Mouse (Mus musculus) lung, embryonic 14.5 days (tissue): ENCODE data around the gene Dhrs7c. TPM values are rescaled to one million over a fixed set of nuclear protein-coding genes. Genes with fewer than 3 reads are reported as not detected.
A peak's percentile ranks its signal among the peaks of the same experiment; 100 is the strongest.

ENCODE experiments used
- ATAC-seq: fragments of 200-750 bp; cut with Nextera tagmentation; 2 replicates; pipeline ENCODE4 v1.8.0; 2017; ENCODE audit warnings: mild to moderate bottlenecking, moderate TSS enrichment, moderate library complexity; ENCODE audit not compliant: insufficient read depth
- DNase-seq: peaks from one replicate; pipeline ENCODE4 v3.0.0-alpha.2; 2015
- H3K27ac ChIP-seq: fragments of 300-500 bp; sonication (generic); 2 replicates; pipeline ENCODE4 v1.5.1; 2014; ENCODE audit warnings: low read depth, mild to moderate bottlenecking, moderate library complexity
- H3K27me3 ChIP-seq: fragments of 300-500 bp; sonication (generic); 2 replicates; pipeline ENCODE4 v1.6.1; 2014; ENCODE audit warnings: low read length, control low read depth; ENCODE audit not compliant: insufficient read depth
- H3K36me3 ChIP-seq: fragments of 300-500 bp; sonication (generic); 2 replicates; pipeline ENCODE4 v1.6.1; 2014; ENCODE audit warnings: control low read depth; ENCODE audit not compliant: insufficient read depth
- H3K4me1 ChIP-seq: fragments of 300-500 bp; sonication (generic); 2 replicates; pipeline ENCODE4 v1.6.1; 2014; ENCODE audit warnings: antibody characterized with exemption, control low read depth; ENCODE audit not compliant: insufficient read depth
- H3K4me2 ChIP-seq: fragments of 300-500 bp; sonication (generic); 2 replicates; pipeline ENCODE4 v1.6.1; 2014; ENCODE audit warnings: mild to moderate bottlenecking
- H3K4me3 ChIP-seq: fragments of 300-500 bp; sonication (generic); 2 replicates; pipeline ENCODE4 v1.5.1; 2014; ENCODE audit warnings: low read depth, low read length
- H3K9ac ChIP-seq: fragments of 300-500 bp; sonication (generic); 2 replicates; pipeline ENCODE4 v1.6.1; 2014
- H3K9me3 ChIP-seq: fragments of 300-500 bp; sonication (generic); 2 replicates; pipeline ENCODE4 v1.6.1; 2016; ENCODE audit warnings: low read depth, low read length, control low read depth
- CTCF ChIP-seq: IDR thresholded peaks from 2 replicates; pipeline ENCODE4 v1.5.1; 2016; ENCODE audit warnings: antibody characterized with exemption, low read depth
- WGBS: fragments of 180-500 bp; shearing (Covaris S2); extraction: QIAGEN DNeasy Blood & Tissue Kit; methylation state at CpG from one replicate; pipeline ENCODE4 v1.1.7; 2014; 5-methylcytosine and 5-hydroxymethylcytosine counted together
- polyA plus RNA-seq: library from polyadenylated mRNA; unstranded; fragments of >200 nt; fragmentation: Nextera tagmentation; extraction: Ambion mirVana; gene quantifications from 2 replicates; pipeline ENCODE4 v1.2.1, GENCODE M21; 2014

Gene Dhrs7c
- polyA plus RNA-seq, 1 experiment from 2014 or later: not detected

DNA sequence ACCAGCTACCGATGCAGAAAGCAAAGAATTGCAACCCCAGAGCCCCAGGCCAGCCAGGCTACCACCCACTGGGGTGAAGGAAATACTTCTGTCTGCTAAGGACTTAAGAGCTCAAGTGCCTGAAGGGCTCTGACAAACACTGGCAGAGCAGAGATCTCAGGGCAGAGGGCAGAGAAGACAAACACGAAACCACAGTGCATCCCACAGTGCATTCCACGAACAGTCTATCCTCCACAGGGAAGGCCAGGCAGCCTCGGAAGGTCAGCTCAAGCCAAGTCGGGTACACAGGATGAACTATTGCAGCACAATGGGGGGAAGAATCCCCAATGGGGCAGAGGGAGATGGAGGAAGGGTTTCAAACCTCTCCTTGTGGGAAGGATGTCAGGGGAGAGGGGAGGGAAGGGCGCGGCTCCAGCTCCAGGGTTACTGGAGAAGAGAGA lies 63.4 kb downstream of the Dhrs7c start:
- no peak for TF ChIP-seq CTCF
- Histone ChIP-seq H3K4me1 (no peaks in the 10 kb centered on the region), H3K4me3 (no peak overlapping the region), H3K4me2 (peak overlapping the region; percentile 37; the same call in 1 of the 2 replicates), H3K27me3 (no peaks in the 10 kb centered on the region), H3K36me3 (no peaks in the 10 kb centered on the region), H3K9me3 (no peaks in the 10 kb centered on the region), H3K9ac (no peak overlapping the region), H3K27ac (peak overlapping the region; percentile 69)
- DNase-seq: peak; percentile 40
- WGBS: 3% methylated on average over 7 of the region's 7 CpGs
- no peak; the same call in 1 of the 2 replicates for ATAC-seq

DNA sequence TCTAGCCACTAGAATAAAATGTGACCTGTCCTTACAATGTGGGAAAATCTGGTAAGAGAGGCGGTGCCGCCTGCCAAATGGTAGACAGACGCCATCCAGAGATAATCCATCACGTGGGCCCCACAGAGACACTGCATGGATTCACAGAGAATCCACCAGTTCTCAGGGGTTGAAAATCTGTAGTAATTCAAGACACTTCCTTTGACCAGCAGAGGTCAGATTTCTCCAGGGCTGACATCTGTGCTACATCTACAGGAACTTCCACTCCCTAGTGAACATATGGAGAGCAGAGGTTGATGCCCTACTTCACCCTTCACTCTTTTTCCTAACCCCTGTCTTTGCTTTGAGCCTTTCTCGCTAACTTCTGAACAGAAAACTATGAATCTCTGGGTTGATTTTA lies 67.1 kb downstream of the Dhrs7c start:
- no peak overlapping the region for H3K4me3 ChIP-seq
- no peak for ATAC-seq
- 64% methylated on average over 5 of the region's 5 CpGs for WGBS

More for the DNA sequence above, 67.1 kb downstream of the Dhrs7c start:
- no peak overlapping the region for H3K4me2 ChIP-seq
- DNase-seq: peak; percentile 16
- H3K36me3 ChIP-seq: no peaks in the 10 kb centered on the region
- H3K4me1 ChIP-seq: no peaks in the 10 kb centered on the region
- no peak overlapping the region for H3K9ac ChIP-seq
- no peak overlapping the region for H3K27ac ChIP-seq
- TF ChIP-seq CTCF: peak; percentile 31; the same call in 1 of the 2 replicates
- H3K27me3 ChIP-seq: no peaks in the 10 kb centered on the region
- H3K9me3 ChIP-seq: no peaks in the 10 kb centered on the region

Other genes with a start within 250 kb of the Dhrs7c start
- gene Rcvrn, start 102.9 kb upstream of the Dhrs7c start, polyA plus RNA-seq: not detected in 2 replicates
- 0.11 and 0.12 TPM in 2 replicates for gene Glp2r, start 27.0 kb upstream of the Dhrs7c start, polyA plus RNA-seq
- not detected in 2 replicates for gene Gsg1l2, start 23.6 kb upstream of the Dhrs7c start, polyA plus RNA-seq
- gene Usp43, start 124.0 kb downstream of the Dhrs7c start, polyA plus RNA-seq: 3.4 and 4.5 TPM in 2 replicates
- 0.97 and 1.2 TPM in 2 replicates for gene Cfap52, start 167.5 kb downstream of the Dhrs7c start, polyA plus RNA-seq
- 48.6 and 52.0 TPM in 2 replicates for gene Stx8, start 168.0 kb downstream of the Dhrs7c start, polyA plus RNA-seq